Mouse (Mus musculus) left cerebral cortex, postnatal 4 days (tissue): Measurements from ENCODE around the gene Ralgapa1. TPM values are rescaled to one million over a fixed set of nuclear protein-coding genes. Genes with fewer than 3 reads are reported as not detected.
"Not testable (repeated sequence)": the region's sequence is repeated elsewhere in the genome, so short reads cannot be mapped to it uniquely, and the experiment has no call there.

ENCODE experiments used
- DNase-seq: peaks from one replicate; pipeline ENCODE4 v3.0.0-alpha.2; 2022
- intact Hi-C: fragments of 180-260 bp; cut with DNase I; formaldehyde crosslinking; loops from one replicate; pipeline ENCODE4 v1.15.1; 2025
- total RNA-seq, 2 experiments: library from RNA; stranded (reverse); gene quantifications; 2 replicates each; pipeline ENCODE4 v1.2.3; 2021

Ralgapa1 gene
- total RNA-seq, 2 experiments from 2014 or later, result 113 to 116 TPM

- intact Hi-C loops, result no loop called here
- DNase-seq, result no peak
These were observed 15.9 kb downstream of the Ralgapa1 start for GRCm38 (mm10) chr12:55805035-55805434.

- DNase-seq, result no peak
- intact Hi-C loops, result no loop called here
These were observed 19.8 kb downstream of the Ralgapa1 start for GRCm38 (mm10) chr12:55801131-55801530.

GRCm38 (mm10) chr12:55800144-55800543 lies 20.8 kb downstream of the Ralgapa1 start:
- intact Hi-C loops, result no loop called here

GRCm38 (mm10) chr12:55798745-55799144 lies 22.2 kb downstream of the Ralgapa1 start:
- no peak for DNase-seq
- intact Hi-C loops, result no loop called here

More at GRCm38 (mm10) chr12:55800144-55800543, 20.8 kb downstream of the Ralgapa1 start:
- DNase-seq, result no peak

- intact Hi-C loops, result no loop called here
- DNase-seq, result no peak
These were observed 23.9 kb downstream of the Ralgapa1 start for GRCm38 (mm10) chr12:55797103-55797502.

- intact Hi-C loops, DNase-seq: not testable (repeated sequence)
These were observed 26.5 kb downstream of the Ralgapa1 start for GRCm38 (mm10) chr12:55794485-55794884.

- intact Hi-C loops, result no loop called here
- DNase-seq, result no peak
These were observed 35.7 kb downstream of the Ralgapa1 start for GRCm38 (mm10) chr12:55785252-55785651.

- DNase-seq, result no peak
- intact Hi-C loops, result no loop called here
These were observed 38.3 kb downstream of the Ralgapa1 start for GRCm38 (mm10) chr12:55782662-55783061.

- DNase-seq, result no peak
- intact Hi-C loops, result no loop called here
These were observed 42.7 kb downstream of the Ralgapa1 start for GRCm38 (mm10) chr12:55778301-55778700.

GRCm38 (mm10) chr12:55777356-55777755 lies 43.6 kb downstream of the Ralgapa1 start:
- intact Hi-C loops, result no loop called here
- DNase-seq, result no peak

GRCm38 (mm10) chr12:55774316-55774715 lies 46.7 kb downstream of the Ralgapa1 start:
- DNase-seq, result no peak
- intact Hi-C loops, result no loop called here

- intact Hi-C loops, result loop anchor here (10.0 kb wide), 1 partner anchor 216 kb away; no protein-coding TSS in a partner anchor
These were observed 100.6 kb downstream of the Ralgapa1 start for GRCm38 (mm10) chr12:55720319-55720718.

GRCm38 (mm10) chr12:55705881-55706280 lies 115.1 kb downstream of the Ralgapa1 start:
- intact Hi-C loops, result no loop called here

More at GRCm38 (mm10) chr12:55720319-55720718, 100.6 kb downstream of the Ralgapa1 start:
- DNase-seq, result no peak

GRCm38 (mm10) chr12:55666699-55667098 lies 154.3 kb downstream of the Ralgapa1 start:
- no peak for DNase-seq
- intact Hi-C loops, result no loop called here

More at GRCm38 (mm10) chr12:55705881-55706280, 115.1 kb downstream of the Ralgapa1 start:
- DNase-seq, result no peak

- DNase-seq, intact Hi-C loops: not testable (repeated sequence)
These were observed 157.8 kb downstream of the Ralgapa1 start for GRCm38 (mm10) chr12:55663194-55663593.

- intact Hi-C loops, result no loop called here
- DNase-seq, result no peak
These were observed 172.9 kb downstream of the Ralgapa1 start for GRCm38 (mm10) chr12:55648011-55648525.

GRCm38 (mm10) chr12:55626711-55627110 lies 194.3 kb downstream of the Ralgapa1 start:
- DNase-seq, result peak; percentile 31

GRCm38 (mm10) chr12:55623254-55623653 lies 197.7 kb downstream of the Ralgapa1 start:
- intact Hi-C loops, result no loop called here
- no peak for DNase-seq

More at GRCm38 (mm10) chr12:55626711-55627110, 194.3 kb downstream of the Ralgapa1 start:
- intact Hi-C loops, result no loop called here

- intact Hi-C loops, result no loop called here
- peak; percentile 59 for DNase-seq
These were observed 198.2 kb downstream of the Ralgapa1 start for GRCm38 (mm10) chr12:55622615-55623245.

GRCm38 (mm10) chr12:55620321-55620720 lies 200.6 kb downstream of the Ralgapa1 start:
- peak; percentile 32 for DNase-seq
- intact Hi-C loops, result no loop called here

GRCm38 (mm10) chr12:55610812-55611211 lies 210.2 kb downstream of the Ralgapa1 start:
- DNase-seq, result no peak
- intact Hi-C loops, result no loop called here

GRCm38 (mm10) chr12:55607902-55608301 lies 213.1 kb downstream of the Ralgapa1 start:
- intact Hi-C loops, result no loop called here
- peak; percentile 22 for DNase-seq
